Mouse (Mus musculus): ENCODE measurements around the gene Atf6b. TPM values are rescaled to one million over a fixed set of nuclear protein-coding genes. Genes with fewer than 3 reads are reported as not detected.

Gene Atf6b
- polyA plus RNA-seq, 1 experiment from 2014 or later: 117 TPM

DNA sequence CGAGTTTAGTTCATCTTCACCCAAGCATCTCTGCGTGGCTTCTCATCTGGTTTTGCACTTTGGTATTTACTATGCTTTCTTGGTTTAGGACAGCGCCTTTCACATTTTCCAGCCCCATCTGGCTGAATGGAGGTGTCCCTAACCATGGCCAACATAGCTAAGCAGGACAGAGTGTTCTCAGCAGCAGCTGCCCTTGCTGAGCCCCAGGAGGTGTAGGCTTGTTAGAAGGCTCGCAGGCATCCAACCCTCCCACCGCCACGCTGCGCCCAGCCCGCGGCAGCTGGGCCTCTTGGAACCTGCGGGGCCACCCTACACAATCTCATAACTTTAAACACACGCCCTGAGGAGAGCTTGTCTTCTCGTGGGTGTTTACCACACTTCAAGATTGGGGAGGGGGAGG lies 29.7 kb downstream of the Atf6b start:
- no peak for ATAC-seq (ENCODE audit: low FRiP score)
- no peak overlapping the region for H3K4me2 ChIP-seq
- no peak overlapping the region for H3K4me3 ChIP-seq
- H3K27me3 ChIP-seq: peaks cover 71% of the 10 kb centered on the region
- no peaks in the 10 kb centered on the region for H3K9me3 ChIP-seq
- no peaks in the 10 kb centered on the region for H3K36me3 ChIP-seq
- WGBS: 80% methylated on average over 12 of the region's 12 CpGs
- no peak overlapping the region for H3K9ac ChIP-seq
- peaks cover 10% of the 10 kb centered on the region for H3K4me1 ChIP-seq (replicated peaks)
- H3K27ac ChIP-seq: no peak overlapping the region

DNA sequence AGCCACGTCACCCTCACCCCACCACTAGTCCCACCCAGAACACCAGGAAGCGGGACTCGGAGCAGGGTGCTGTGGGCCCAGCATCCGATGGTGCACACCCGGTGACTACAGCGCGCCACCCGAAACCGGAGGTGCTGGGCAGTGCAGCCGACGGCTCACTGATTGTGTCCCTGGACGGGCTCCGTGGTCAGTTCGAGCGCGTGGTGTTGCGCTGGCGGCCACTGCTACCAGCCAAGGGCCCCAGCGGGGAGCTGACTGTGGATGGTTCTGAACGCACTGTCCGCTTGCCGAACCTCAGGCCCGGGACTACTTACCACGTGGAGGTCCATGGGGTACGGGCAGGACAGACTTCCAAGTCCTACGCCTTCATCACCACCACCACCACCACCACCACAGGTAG lies 33.2 kb downstream of the Atf6b start:
- Histone ChIP-seq H3K9ac (no peak overlapping the region), H3K4me2 (no peak overlapping the region), H3K4me3 (no peak overlapping the region), H3K27me3 (peaks cover 37% of the 10 kb centered on the region; the same call in 1 of the 2 replicates), H3K4me1 (replicated peaks) (peaks cover under 1% of the 10 kb centered on the region), H3K9me3 (no peaks in the 10 kb centered on the region), H3K27ac (no peak overlapping the region), H3K36me3 (no peaks in the 10 kb centered on the region)
- WGBS: 84% methylated on average over 23 of the region's 26 CpGs
- no peak for ATAC-seq (ENCODE audit: low FRiP score)

DNA sequence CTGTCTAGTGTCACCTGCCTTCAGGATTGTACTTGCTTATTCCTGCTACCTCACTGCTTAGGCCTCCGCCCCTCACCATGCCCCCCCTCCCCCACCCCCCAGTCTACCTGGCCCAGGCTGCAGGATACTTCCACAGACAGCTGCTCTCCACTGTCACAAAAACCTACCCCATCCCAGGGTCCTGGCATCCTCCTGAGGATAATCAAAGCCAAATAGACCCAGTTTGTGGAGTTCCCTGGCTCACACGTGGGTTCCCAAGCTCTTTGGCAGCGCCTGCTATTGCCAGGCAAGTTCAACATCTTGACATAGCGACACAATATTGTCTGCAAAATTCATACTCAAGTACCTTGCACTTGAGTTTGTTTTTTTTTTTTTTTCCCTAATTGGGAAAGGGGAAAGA lies 33.7 kb downstream of the Atf6b start:
- Histone ChIP-seq H3K27me3 (peaks cover 34% of the 10 kb centered on the region; the same call in 1 of the 2 replicates), H3K36me3 (no peaks in the 10 kb centered on the region), H3K4me2 (no peak overlapping the region), H3K27ac (no peak overlapping the region), H3K4me1 (replicated peaks) (peaks cover 4% of the 10 kb centered on the region), H3K9ac (no peak overlapping the region), H3K4me3 (no peak overlapping the region), H3K9me3 (no peaks in the 10 kb centered on the region)
- 81% methylated on average over 3 of the region's 4 CpGs for WGBS
- no peak for ATAC-seq (ENCODE audit: low FRiP score)

DNA sequence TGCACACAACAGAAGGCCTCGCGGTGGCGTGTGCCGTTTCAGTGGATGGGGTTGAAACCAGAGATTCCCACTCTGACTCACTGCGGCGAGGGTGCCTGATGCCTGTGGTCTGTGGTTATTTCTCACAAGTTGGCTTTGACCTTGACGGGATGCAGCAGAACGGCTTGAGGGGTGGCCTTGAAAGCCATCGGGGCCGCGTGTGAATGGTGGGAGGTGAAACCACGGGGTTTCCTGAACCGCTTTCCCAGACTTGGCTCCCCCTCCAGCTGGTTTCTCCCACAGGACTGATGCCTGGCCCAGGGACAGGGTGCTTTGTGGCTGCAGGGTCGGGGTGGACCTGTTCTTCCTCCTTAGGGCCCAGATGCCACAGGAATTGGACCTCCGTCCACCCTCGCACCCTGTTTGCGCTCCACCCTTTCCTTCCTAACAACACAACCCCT lies 34.2 kb downstream of the Atf6b start:
- no peaks in the 10 kb centered on the region for H3K36me3 ChIP-seq
- peaks cover 5% of the 10 kb centered on the region for H3K4me1 ChIP-seq (replicated peaks)
- H3K9ac ChIP-seq: no peak overlapping the region
- ATAC-seq (ENCODE audit: low FRiP score): no peak
- no peak overlapping the region for H3K4me2 ChIP-seq
- peaks cover 32% of the 10 kb centered on the region; the same call in 1 of the 2 replicates for H3K27me3 ChIP-seq
- no peaks in the 10 kb centered on the region for H3K9me3 ChIP-seq
- no peak overlapping the region for H3K27ac ChIP-seq
- 73% methylated on average over 17 of the region's 17 CpGs for WGBS
- H3K4me3 ChIP-seq: no peak overlapping the region

DNA sequence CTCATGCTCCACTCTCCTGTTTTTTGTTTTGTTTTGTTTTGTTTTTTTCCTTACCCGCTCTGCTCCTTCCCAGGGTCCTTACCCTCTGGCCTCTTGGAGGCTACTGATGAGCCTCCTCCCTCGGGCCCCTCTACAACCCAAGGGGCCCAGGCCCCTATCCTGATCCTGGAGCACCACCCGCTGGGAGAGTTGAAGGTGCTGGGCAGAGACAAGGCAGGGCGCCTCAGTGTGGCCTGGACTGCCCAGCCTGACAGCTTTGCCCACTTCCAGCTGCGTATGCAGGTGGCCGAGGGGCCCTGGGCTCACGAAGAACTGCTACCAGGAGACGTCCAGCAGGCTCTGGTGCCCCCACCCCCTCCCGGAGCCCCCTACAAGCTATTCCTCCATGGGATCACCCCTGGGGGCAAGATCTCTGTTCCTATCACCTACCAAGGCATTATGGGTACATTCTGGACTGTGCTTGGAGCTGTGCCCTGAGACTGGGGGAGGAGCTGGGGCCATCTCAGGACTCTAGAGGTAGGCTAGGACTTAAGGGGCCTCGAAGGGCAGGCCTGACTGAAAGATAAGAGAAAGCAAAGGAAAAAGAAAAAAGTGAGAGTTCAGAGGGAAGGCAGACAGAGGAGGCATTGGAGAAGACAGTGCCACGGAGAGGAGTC lies 35.1 kb downstream of the Atf6b start:
- peaks cover 27% of the 10 kb centered on the region; the same call in 1 of the 2 replicates for H3K27me3 ChIP-seq
- H3K9ac ChIP-seq: no peak overlapping the region
- no peak overlapping the region for H3K27ac ChIP-seq
- 84% methylated on average over 11 of the region's 11 CpGs for WGBS
- H3K4me1 ChIP-seq (replicated peaks): peaks cover 5% of the 10 kb centered on the region
- no peak overlapping the region for H3K4me3 ChIP-seq
- no peak for ATAC-seq (ENCODE audit: low FRiP score)
- H3K4me2 ChIP-seq: no peak overlapping the region
- H3K9me3 ChIP-seq: no peaks in the 10 kb centered on the region
- no peaks in the 10 kb centered on the region for H3K36me3 ChIP-seq

DNA sequence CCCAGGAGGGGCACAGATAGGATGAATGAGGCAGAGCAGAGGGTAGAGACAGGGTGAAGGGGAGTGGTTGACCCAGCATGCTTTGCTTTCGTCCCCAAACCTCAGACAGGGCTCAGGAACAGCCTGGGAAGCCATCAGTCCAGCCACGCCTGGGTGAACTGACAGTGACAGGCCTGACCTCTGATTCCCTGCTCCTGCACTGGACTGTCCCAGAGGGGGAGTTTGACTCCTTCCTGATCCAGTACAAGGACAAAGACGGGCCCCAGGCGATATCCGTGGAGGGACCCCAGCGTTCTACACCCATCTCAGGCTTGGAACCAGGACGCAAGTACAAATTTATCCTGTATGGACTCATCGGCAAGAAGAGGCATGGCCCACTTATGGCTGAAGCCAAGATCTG lies 36.2 kb downstream of the Atf6b start:
- Histone ChIP-seq H3K9me3 (no peaks in the 10 kb centered on the region), H3K4me3 (no peak overlapping the region), H3K4me2 (no peak overlapping the region), H3K27me3 (peaks cover 24% of the 10 kb centered on the region; the same call in 1 of the 2 replicates), H3K27ac (no peak overlapping the region), H3K4me1 (replicated peaks) (peaks cover 5% of the 10 kb centered on the region), H3K9ac (0 out of 2 replicates have a peak overlapping the region, but pooled peaks have one; percentile 3), H3K36me3 (no peaks in the 10 kb centered on the region)
- ATAC-seq (ENCODE audit: low FRiP score): no peak
- 68% methylated on average over 8 of the region's 8 CpGs for WGBS

DNA sequence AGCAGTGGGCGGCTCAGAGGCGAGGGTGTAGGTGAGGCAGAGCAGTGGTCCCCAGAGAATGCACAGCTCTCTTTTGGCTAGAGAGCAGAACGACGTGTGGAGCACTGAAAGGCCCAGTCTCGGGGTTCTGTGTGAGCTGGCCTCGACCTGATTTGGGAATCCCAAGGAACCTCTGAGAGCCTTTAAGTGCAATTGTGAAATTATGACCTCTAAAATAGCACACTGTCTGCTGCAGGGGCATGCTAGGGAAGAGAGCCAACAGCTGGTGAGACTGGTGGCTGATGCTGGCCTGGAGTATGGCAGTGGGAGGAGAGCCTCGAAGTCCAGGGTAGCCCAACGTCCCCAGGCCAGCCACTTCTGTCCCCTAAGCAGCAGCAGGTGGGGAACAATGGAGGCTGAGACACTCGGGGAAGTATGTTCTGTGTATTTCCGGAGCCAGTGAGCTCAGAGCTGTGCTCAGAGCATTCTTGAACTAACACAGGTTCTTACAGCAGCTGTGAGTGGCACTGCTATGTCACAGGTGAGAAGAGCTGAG lies 36.8 kb downstream of the Atf6b start:
- Histone ChIP-seq H3K4me1 (replicated peaks) (peaks cover 5% of the 10 kb centered on the region), H3K4me2 (no peak overlapping the region), H3K36me3 (no peaks in the 10 kb centered on the region), H3K27ac (no peak overlapping the region), H3K4me3 (no peak overlapping the region), H3K9me3 (no peaks in the 10 kb centered on the region), H3K9ac (0 out of 2 replicates have a peak overlapping the region, but pooled peaks have one; percentile 3), H3K27me3 (peaks cover 18% of the 10 kb centered on the region; the same call in 1 of the 2 replicates)
- 73% methylated on average over 10 of the region's 10 CpGs for WGBS
- no peak for ATAC-seq (ENCODE audit: low FRiP score)

DNA sequence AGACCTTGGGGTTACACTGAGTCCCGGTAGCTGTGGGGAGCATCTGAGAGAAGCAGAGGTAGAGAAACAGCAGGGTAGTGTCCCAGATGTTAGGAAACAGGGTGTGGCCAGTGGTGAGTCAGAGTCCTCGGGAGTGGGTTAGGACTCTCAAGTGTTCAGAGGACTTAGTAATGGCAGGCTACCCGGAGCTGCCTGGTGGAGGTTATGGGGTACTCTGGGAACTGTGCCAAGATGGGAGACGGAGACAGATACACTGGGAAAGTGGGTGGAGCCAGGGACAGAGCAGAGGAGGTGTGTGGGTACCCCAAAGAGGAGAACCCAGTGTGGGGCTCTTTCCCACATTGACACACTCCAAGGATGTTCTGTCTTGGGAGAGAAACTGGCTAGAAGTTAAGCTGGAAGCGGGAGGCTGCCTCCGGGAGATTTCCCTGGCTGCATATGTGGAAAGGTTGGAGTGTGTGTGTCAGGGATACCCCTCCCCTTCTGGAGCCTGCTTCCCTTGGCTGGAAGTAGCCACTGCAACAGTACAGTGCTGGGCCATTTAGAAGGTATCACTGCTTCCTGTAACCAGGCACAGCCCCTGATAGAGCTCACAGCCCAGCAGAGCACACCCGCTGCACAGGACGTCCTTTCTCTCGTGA lies 37.4 kb downstream of the Atf6b start:
- WGBS: 71% methylated on average over 9 of the region's 9 CpGs
- ATAC-seq (ENCODE audit: low FRiP score): no peak
- Histone ChIP-seq H3K4me1 (replicated peaks) (peaks cover 5% of the 10 kb centered on the region), H3K4me2 (no peak overlapping the region), H3K27me3 (peaks cover 12% of the 10 kb centered on the region; the same call in 1 of the 2 replicates), H3K36me3 (no peaks in the 10 kb centered on the region), H3K9me3 (no peaks in the 10 kb centered on the region), H3K9ac (no peak overlapping the region), H3K27ac (no peak overlapping the region), H3K4me3 (no peak overlapping the region)

DNA sequence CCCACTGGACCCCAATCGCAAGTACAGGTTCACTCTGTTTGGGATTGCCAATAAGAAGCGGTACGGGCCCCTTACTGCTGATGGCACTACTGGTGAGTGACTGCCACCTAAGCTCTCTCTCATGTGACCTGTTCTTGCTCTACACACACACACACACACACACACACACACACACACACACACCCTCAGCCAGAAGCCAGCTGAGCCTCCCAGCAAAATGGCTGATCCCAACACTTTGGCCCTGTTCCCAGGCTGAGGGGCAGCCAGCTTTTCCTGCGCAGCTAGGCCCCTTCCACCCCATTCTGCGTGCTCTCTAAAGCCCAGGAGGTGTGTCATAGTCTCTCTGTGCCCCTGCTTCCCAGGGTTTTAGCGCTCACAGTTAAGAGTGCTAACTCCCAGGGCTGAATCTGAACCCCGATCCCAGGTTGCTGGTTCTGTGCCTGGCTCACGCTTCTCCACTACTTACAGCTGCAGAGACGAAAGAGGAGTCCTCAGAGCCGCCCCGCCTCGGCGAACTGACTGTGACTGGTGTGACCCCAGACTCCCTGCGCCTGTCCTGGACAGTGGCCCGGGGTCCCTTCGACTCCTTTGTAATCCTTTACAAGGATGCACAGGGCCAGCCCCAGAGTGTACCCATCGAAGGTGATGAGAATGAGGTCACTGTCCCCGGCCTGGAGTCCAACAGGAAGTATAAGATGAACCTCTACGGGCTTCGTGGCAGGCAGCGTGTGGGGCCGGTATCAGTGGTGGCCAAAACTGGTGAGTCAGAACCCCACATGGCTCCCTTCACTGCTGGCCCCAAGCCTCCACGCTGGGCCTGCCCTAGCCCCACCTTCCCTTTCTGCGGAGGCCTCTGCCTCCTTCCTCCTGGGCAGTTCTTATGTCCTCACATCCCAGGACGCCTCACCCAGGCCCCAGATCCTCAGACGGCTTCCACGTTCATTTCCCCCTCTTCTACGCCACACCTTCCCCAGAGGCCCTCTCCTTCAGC lies 38.5 kb downstream of the Atf6b start:
- no peaks in the 10 kb centered on the region for H3K36me3 ChIP-seq
- no peak overlapping the region for H3K9ac ChIP-seq
- H3K27ac ChIP-seq: no peak overlapping the region
- peak; percentile 50; the same call in 1 of the 2 replicates for ATAC-seq (ENCODE audit: low FRiP score)
- H3K4me3 ChIP-seq: no peak overlapping the region
- no peak overlapping the region for H3K4me2 ChIP-seq
- H3K9me3 ChIP-seq: no peaks in the 10 kb centered on the region
- 83% methylated on average over 28 of the region's 28 CpGs for WGBS
- peaks cover 5% of the 10 kb centered on the region for H3K4me1 ChIP-seq (replicated peaks)
- H3K27me3 ChIP-seq: 0 out of 2 replicates have a peak, but pooled peaks cover 7% of the 10 kb centered on the region

DNA sequence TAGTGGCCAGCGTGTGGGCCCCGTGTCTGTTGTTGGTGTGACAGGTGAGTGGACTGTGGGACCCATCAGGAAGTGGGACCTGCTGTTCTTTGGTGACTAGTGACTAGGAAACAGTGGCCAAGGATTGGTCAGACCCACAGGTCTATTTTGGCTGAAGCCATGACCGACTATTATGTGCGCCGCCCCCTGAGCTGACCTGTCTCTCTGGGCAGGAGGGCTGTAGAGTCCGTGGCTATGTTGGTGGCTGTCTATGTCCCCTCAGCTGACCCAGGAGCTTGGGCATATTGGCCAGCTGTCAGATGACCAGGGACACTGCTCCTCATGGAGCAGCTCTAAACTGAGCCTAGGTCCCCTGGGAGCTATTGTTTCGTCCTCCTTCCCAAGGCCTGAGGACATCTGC lies 41.9 kb downstream of the Atf6b start:
- no peak overlapping the region for H3K4me2 ChIP-seq
- 90% methylated on average over 7 of the region's 7 CpGs for WGBS
- no peaks in the 10 kb centered on the region for H3K27me3 ChIP-seq
- no peak for ATAC-seq (ENCODE audit: low FRiP score)
- H3K36me3 ChIP-seq: no peaks in the 10 kb centered on the region
- H3K4me1 ChIP-seq (replicated peaks): peaks cover 5% of the 10 kb centered on the region; the same call in 1 of the 2 replicates
- H3K27ac ChIP-seq: no peak overlapping the region
- no peaks in the 10 kb centered on the region for H3K9me3 ChIP-seq
- H3K9ac ChIP-seq: no peak overlapping the region
- no peak overlapping the region for H3K4me3 ChIP-seq

DNA sequence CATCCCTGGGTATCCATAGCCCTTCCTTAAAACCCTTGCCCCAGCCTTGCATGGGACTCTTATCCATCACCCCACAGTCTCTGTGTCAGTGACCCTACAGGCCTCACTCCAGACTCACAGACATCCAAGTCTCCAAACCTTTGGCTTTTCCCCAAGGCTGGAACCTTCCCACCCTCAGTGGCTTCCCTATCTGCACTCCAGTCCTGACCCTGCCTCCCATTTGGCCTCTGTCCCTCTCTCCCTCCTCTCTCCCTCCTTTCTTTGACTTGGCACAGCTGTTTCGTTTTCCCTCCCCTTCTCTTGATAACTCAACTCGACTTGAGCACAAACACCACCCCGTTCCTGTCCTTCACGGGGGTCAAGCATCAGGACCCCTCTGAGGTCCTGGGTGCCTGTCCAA lies 43.5 kb downstream of the Atf6b start:
- 75% methylated on average over 4 of the region's 4 CpGs for whole genome bisulfite sequencing
- Histone ChIP-seq H3K4me3 (no peak overlapping the region), H3K36me3 (no peaks in the 10 kb centered on the region), H3K9ac (no peak overlapping the region), H3K27ac (no peak overlapping the region), H3K4me2 (no peak overlapping the region), H3K27me3 (no peaks in the 10 kb centered on the region), H3K9me3 (no peaks in the 10 kb centered on the region), H3K4me1 (replicated peaks) (peaks cover 2% of the 10 kb centered on the region; the same call in 1 of the 2 replicates)
- ATAC-seq (ENCODE audit: low FRiP score): no peak

DNA sequence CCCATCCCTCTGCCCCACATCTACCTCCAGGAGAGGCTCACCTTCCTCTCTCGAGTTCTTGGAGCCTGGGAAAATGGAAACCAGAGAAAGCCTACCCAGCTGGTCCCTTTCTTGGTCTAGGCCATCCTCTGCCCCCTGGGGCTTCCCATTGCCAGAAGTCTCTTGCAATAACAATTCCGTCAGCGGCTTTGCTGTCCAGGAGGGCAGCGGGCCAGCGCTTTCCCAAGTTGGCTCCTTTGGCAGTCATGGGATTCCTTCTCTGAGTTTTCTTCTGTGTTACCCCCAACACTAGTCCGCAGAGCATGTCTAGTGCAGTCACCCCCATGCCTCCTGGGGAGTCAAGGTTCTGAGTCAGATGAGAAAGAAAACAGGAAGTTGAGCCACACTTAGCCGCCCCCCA lies 46.0 kb downstream of the Atf6b start:
- Histone ChIP-seq H3K27me3 (no peaks in the 10 kb centered on the region), H3K9ac (no peak overlapping the region), H3K4me1 (replicated peaks) (no peaks in the 10 kb centered on the region), H3K4me2 (no peak overlapping the region), H3K27ac (no peak overlapping the region), H3K9me3 (no peaks in the 10 kb centered on the region), H3K36me3 (no peaks in the 10 kb centered on the region), H3K4me3 (no peak overlapping the region)
- WGBS: 62% methylated on average over 7 of the region's 7 CpGs
- no peak for ATAC-seq (ENCODE audit: low FRiP score)

Data from hindbrain, embryonic 13.5 days (tissue).